Mouse (Mus musculus): ENCODE measurements around the gene Pex11g. TPM values are rescaled to one million over a fixed set of nuclear protein-coding genes. Genes with fewer than 3 reads are reported as not detected.

The Pex11g gene
- polyA plus RNA-seq, 1 experiment from 2014 or later: 9.1 TPM

DNA sequence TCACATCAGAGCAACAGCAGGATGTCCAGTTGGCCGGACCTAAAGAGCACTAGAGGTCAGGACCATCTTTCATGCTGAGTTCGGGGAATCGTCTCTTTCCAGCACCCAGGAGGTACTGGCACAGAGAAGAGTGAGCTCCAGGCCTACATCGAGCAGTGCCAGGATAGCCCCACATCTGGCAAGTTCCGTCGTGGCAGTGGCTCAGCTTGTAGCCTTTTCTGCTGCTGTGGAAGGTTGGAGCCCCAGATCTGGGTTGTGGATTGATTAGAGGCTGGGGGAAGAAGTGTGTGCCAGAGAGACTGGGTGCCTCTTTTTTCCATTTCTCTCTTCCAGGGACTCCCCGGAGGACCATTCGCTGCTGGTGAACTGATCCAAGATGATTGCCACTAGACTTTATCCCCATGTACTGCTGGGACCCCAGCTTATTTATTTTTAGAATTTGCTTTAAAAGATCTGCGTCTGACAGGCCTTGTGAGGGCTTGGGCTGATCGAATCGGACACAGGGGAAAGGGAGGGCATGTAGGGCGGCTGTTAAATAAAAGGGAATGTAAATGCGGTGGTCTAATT, 47.3 kb upstream of the Pex11g start:
- WGBS: 33% methylated on average over 13 of the region's 13 CpGs
- H3K9ac ChIP-seq (replicated peaks; ENCODE audit: low read depth): peak overlapping the region; percentile 55; the same call in 1 of the 2 replicates
- H3K27ac ChIP-seq (ENCODE audit: low read length): no peak overlapping the region

DNA sequence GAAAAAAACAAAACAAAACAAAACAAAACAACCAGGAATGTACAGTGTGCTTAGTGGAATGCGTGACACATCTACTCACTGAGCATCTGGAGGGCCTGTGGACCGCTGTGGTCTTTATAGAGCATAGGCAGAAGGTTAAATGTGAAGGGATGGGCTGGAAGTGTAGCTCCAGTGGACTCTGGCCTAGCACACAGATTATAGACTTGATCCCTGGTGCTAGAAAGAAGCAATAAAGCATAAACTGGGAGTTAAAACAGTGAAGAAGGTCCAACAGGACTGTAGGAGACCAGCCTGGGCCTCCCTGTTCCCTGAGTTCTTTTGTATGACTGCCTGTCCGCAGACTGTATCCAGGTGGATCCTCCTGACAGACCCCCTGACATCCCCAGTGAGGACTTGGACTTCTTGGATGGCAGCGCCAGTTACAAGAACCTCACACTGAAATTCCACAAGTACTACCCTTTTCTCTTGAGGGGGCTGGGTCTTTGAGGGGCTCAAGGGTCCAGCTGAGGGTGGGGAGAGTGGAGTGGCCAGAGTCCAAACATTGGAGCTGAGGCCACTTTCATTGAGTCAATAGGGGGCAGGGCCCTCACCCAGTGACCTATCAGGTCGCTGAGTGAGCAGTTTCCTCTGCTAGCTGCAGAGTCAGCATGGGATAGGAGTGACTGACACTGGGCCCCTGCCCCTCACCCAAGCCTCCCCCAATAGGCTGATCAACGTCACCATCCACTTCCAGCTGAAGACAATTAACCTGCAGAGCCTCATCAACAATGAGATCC, 40.7 kb upstream of the Pex11g start:
- Histone ChIP-seq H3K4me3 (ENCODE audit: low read depth, low read length) (no peak overlapping the region), H3K9ac (replicated peaks; ENCODE audit: low read depth) (no peak overlapping the region), H3K4me1 (ENCODE audit: insufficient read depth, low read depth, low read length) (no peaks in the 10 kb centered on the region), H3K27ac (ENCODE audit: low read length) (no peak overlapping the region), H3K27me3 (replicated peaks; ENCODE audit: insufficient read depth, low read length) (no peaks in the 10 kb centered on the region), H3K4me2 (replicated peaks; ENCODE audit: low read depth, low read length) (no peak overlapping the region), H3K36me3 (ENCODE audit: insufficient read depth, low read length) (peaks cover 17% of the 10 kb centered on the region), H3K9me3 (ENCODE audit: low read length) (no peaks in the 10 kb centered on the region)
- TF ChIP-seq EP300 (IDR thresholded peaks at IDR 0.05) (no peak), CTCF (IDR thresholded peaks at IDR 0.05) (no peak)
- WGBS: 75% methylated on average over 6 of the region's 6 CpGs
- ATAC-seq: no peak
- DNase-seq (ENCODE audit: low spot score): no peak

More for the DNA sequence above, 47.3 kb upstream of the Pex11g start:
- H3K4me3 ChIP-seq (ENCODE audit: low read depth, low read length): peak overlapping the region; percentile 69
- H3K4me2 ChIP-seq (replicated peaks; ENCODE audit: low read depth, low read length): peak overlapping the region; percentile 81
- TF ChIP-seq EP300 (IDR thresholded peaks at IDR 0.05) (no peak), CTCF (IDR thresholded peaks at IDR 0.05) (no peak)
- H3K27me3 ChIP-seq (replicated peaks; ENCODE audit: insufficient read depth, low read length): no peaks in the 10 kb centered on the region
- H3K4me1 ChIP-seq (ENCODE audit: insufficient read depth, low read depth, low read length): no peaks in the 10 kb centered on the region; the same call in 1 of the 2 replicates
- no peaks in the 10 kb centered on the region for H3K9me3 ChIP-seq (ENCODE audit: low read length)
- no peak for DNase-seq (ENCODE audit: low spot score)
- H3K36me3 ChIP-seq (ENCODE audit: insufficient read depth, low read length): no peaks in the 10 kb centered on the region; the same call in none of the 2 replicates
- ATAC-seq: no peak

GRCm38 (mm10) chr8:3502217-3502616, 34.7 kb upstream of the Pex11g start:
- no peaks in the 10 kb centered on the region for H3K27me3 ChIP-seq (replicated peaks; ENCODE audit: insufficient read depth, low read length)
- peaks cover 7% of the 10 kb centered on the region; the same call in 1 of the 2 replicates for H3K4me1 ChIP-seq (ENCODE audit: insufficient read depth, low read depth, low read length)
- H3K9me3 ChIP-seq (ENCODE audit: low read length): no peaks in the 10 kb centered on the region
- ATAC-seq (no peak), DNase-seq (ENCODE audit: low spot score) (peak; percentile 26)
- WGBS: 52% methylated on average over 4 of the region's 4 CpGs
- no peak overlapping the region for H3K4me3 ChIP-seq (ENCODE audit: low read depth, low read length)
- no peak overlapping the region for H3K4me2 ChIP-seq (replicated peaks; ENCODE audit: low read depth, low read length)
- no peak for TF ChIP-seq EP300 (IDR thresholded peaks at IDR 0.05)
- TF ChIP-seq CTCF (IDR thresholded peaks at IDR 0.05): no peak
- peaks cover 13% of the 10 kb centered on the region for H3K36me3 ChIP-seq (ENCODE audit: insufficient read depth, low read length)
- H3K27ac ChIP-seq (ENCODE audit: low read length): no peak overlapping the region
- H3K9ac ChIP-seq (replicated peaks; ENCODE audit: low read depth): no peak overlapping the region

- H3K4me1 ChIP-seq (ENCODE audit: insufficient read depth, low read depth, low read length): peaks cover 7% of the 10 kb centered on the region; the same call in 1 of the 2 replicates
- ATAC-seq: peak; percentile 96
- peak; percentile 41 for TF ChIP-seq CTCF (IDR thresholded peaks at IDR 0.05)
- TF ChIP-seq EP300 (IDR thresholded peaks at IDR 0.05): no peak
These were observed 33.0 kb upstream of the Pex11g start, which contains the start of gene Mcoln1 for GRCm38 (mm10) chr8:3500235-3501090. Mcoln1 (plus strand) TSS chr8:3500457.

GRCm38 (mm10) chr8:3499751-3500150, 32.3 kb upstream of the Pex11g start:
- no peak for TF ChIP-seq CTCF (IDR thresholded peaks at IDR 0.05)
- no peak for TF ChIP-seq EP300 (IDR thresholded peaks at IDR 0.05)
- peak; percentile 9 for ATAC-seq
- Histone ChIP-seq H3K9ac (replicated peaks; ENCODE audit: low read depth) (peak overlapping the region; percentile 64), H3K27ac (ENCODE audit: low read length) (peak overlapping the region; percentile 81), H3K4me2 (replicated peaks; ENCODE audit: low read depth, low read length) (peak overlapping the region; percentile 86), H3K9me3 (ENCODE audit: low read length) (no peaks in the 10 kb centered on the region), H3K36me3 (ENCODE audit: insufficient read depth, low read length) (peaks cover 9% of the 10 kb centered on the region; the same call in 1 of the 2 replicates), H3K4me1 (ENCODE audit: insufficient read depth, low read depth, low read length) (peaks cover 7% of the 10 kb centered on the region; the same call in 1 of the 2 replicates), H3K27me3 (replicated peaks; ENCODE audit: insufficient read depth, low read length) (no peaks in the 10 kb centered on the region), H3K4me3 (ENCODE audit: low read depth, low read length) (peak overlapping the region; percentile 79)
- 2% methylated on average over 8 of the region's 8 CpGs for WGBS
- no peak for DNase-seq (ENCODE audit: low spot score)

More at GRCm38 (mm10) chr8:3500235-3501090, 33.0 kb upstream of the Pex11g start, which contains the start of gene Mcoln1:
- peaks cover 8% of the 10 kb centered on the region; the same call in 1 of the 2 replicates for H3K36me3 ChIP-seq (ENCODE audit: insufficient read depth, low read length)
- no peaks in the 10 kb centered on the region for H3K9me3 ChIP-seq (ENCODE audit: low read length)
- no peaks in the 10 kb centered on the region for H3K27me3 ChIP-seq (replicated peaks; ENCODE audit: insufficient read depth, low read length)
- H3K9ac ChIP-seq (replicated peaks; ENCODE audit: low read depth): peak within 1 kb of the TSS; percentile 64
- peak; percentile 98 for DNase-seq (ENCODE audit: low spot score)
- H3K4me2 ChIP-seq (replicated peaks; ENCODE audit: low read depth, low read length): peak within 1 kb of the TSS; percentile 86
- peak within 1 kb of the TSS; percentile 79 for H3K4me3 ChIP-seq (ENCODE audit: low read depth, low read length)
- WGBS: under 1% methylated on average over 56 of the region's 70 CpGs
- H3K27ac ChIP-seq (ENCODE audit: low read length): peak within 1 kb of the TSS; percentile 81

All from lung, postnatal 0 days (tissue).